Mouse (Mus musculus) lung, postnatal 14 days (tissue): Measurements from ENCODE around the gene Olfr806.

ENCODE experiments used
- DNase-seq: peaks from one replicate; pipeline ENCODE4 v3.0.0; 2021

Olfr806 gene

DNA sequence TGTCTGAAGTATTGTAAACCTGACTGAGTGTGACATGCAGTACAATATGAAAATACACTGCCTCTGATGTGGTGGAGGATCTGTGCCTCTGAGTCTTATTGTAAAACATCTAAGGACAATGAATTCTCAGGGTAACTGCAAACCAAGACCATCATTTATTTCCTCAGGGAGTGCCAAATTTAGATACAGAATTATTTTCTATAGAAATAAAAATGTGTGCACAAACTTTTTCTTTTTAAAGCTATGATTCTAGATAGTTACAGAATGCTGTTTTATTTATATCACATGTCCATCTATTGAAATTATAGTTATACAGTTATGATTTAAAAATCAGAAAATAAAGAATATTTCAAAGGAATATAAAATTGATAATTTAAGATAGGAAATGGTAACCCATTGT, at the start of gene Olfr806:
Gene Olfr806, minus strand, starts transcription at position 101 of the 400 bp plus-strand sequence.
- DNase-seq: no peak

DNA sequence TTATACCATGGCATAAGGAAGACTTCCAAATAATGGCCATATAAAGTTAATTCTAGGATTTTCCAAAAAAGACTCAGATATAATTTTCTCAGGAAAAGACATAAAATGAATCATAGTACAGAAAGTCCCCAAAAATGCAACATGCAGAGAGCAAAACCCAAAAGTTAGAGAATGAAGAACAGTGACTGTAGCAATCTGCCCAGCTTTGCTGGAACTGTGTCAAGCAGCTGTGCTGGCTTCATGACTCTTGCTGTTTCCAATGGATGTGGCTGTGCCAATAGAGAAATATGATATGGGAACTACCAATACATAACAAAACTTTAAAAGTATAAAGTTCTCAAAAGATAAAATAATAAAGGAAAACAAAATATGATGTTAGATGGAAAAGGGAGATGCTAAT, 36.4 kb upstream of the Olfr806 start:
- DNase-seq: no peak

- no peak for DNase-seq
These were observed 32.6 kb upstream of the Olfr806 start, which contains the start of gene Olfr809 for GRCm38 (mm10) chr10:129774338-129774737. Olfr809 (plus strand) TSS chr10:129774638.

DNA sequence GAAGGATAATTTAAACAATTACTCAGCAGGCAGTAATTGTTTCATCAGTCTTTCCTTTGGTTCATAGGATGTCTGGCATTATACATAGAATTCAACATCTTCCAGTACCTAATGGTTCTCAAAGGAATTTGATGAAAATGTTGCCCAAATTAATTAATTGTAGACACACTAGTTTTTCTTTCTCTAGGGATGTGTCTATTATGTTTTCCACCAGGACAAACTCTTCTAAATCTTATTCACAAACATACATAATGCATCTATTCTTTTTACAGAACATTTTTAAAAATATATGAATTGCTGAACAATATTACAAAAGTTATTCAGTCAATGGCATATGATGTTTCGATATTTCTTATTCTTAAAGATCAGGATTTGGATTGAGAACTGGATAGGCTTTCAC, 23.5 kb upstream of the Olfr806 start, which contains the start of gene Olfr808:
Gene Olfr808, plus strand, starts transcription at position 301 of the 400 bp plus-strand sequence.
- no peak for DNase-seq

- DNase-seq: no peak
These were observed 16.0 kb upstream of the Olfr806 start, which contains the start of gene Olfr807 for GRCm38 (mm10) chr10:129757693-129758092. Olfr807 (minus strand) TSS chr10:129757793.

DNA sequence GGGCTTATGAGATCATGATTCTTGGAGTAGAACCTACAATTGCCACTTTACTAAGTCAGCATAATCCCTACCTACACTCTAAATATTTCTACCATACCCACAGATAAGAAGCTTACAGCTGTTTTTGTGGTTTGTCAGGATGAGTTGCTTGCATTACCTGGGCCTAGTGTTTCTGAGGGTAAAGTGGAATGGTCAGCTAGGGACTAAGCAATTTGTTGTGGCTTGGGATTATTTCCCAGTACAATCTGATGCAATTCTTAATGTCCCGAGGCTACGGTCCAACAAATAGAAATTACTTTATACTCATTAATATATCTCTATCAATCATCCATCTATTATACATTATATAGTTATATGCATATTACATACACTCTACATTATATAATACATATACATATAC, 12.4 kb downstream of the Olfr806 start, which contains the start of gene Olfr805:
Gene Olfr805, minus strand, starts transcription at position 101 of the 400 bp plus-strand sequence.
- no peak for DNase-seq

DNA sequence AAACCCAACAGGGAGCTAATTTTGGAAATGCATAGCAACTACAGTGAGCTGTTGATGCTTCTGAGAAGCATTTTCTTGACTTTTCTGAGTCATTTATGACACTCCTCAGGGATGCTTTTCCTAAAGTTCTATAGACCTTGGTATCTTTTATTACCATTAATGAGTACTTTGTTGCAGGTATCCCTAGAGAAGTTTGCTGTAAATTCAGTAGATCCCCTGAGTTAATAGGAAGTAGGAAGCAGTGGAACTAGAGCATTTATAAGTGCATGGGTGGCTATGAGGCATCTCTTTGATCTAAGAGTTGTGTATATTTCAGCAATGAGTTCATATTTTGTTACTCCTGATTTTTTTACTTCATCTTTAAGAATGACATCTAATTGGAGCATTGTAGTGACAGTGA, 38.8 kb downstream of the Olfr806 start, which contains the start of gene Olfr804:
Gene Olfr804, plus strand, starts transcription at position 301 of the 400 bp plus-strand sequence.
- no peak for DNase-seq

DNA sequence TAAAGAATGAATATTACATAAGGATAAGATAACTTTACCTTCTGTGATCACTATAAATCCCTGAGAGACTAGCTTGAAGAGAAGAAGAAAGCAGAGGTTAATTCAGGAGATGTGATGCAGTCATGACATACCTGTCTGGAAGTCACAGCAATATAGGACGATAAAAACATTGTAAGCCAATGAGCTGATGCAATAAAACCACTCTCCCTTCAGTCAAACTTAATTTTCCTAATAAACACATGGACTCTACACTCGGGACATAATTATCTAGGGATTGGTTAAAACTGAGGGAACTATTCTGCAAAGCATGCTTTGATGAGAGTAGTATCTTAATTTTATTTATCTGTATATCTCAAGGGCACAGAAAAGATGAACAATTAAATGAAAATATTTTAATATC, 47.5 kb downstream of the Olfr806 start, which contains the start of gene Olfr803:
Gene Olfr803, minus strand, starts transcription at position 101 of the 400 bp plus-strand sequence.
- DNase-seq: no peak

DNA sequence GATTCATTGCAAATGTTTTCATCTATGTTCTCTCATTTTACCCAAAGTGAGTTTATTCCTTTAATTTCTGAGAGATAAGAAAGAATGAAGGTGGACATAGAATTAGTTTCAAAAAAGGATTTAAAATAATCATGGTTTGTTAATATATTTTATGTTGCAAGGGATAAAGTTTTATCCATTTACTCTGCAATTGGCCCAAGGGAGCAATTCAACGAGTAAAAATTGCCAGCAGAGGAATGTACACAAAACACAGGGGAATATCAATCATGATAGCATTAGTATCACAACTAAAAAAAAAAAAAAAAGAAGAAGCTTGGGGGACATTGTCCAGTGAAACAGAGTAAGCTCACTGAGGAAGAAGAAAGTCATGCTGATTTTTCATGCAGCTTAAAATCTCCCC, 53.7 kb downstream of the Olfr806 start, which contains the start of gene Olfr802:
Gene Olfr802, minus strand, starts transcription at position 101 of the 400 bp plus-strand sequence.
- no peak for DNase-seq
